Mouse (Mus musculus): ENCODE results near the gene Jmjd1c.

The Jmjd1c gene

GRCm38 (mm10) chr10:67197186-67197585 lies 101.3 kb downstream of the Jmjd1c start:
- no peak for DNase-seq

- DNase-seq, result no peak
These were observed 101.9 kb downstream of the Jmjd1c start for GRCm38 (mm10) chr10:67197829-67198228.

GRCm38 (mm10) chr10:67201769-67202168 lies 105.8 kb downstream of the Jmjd1c start:
- no peak for DNase-seq

- no peak for DNase-seq
These were observed 106.5 kb downstream of the Jmjd1c start for GRCm38 (mm10) chr10:67202470-67202869.

GRCm38 (mm10) chr10:67204652-67205407 lies 108.9 kb downstream of the Jmjd1c start:
- no peak for DNase-seq

- DNase-seq, result no peak
These were observed 112.0 kb downstream of the Jmjd1c start for GRCm38 (mm10) chr10:67207931-67208330.

- no peak for DNase-seq
These were observed 114.2 kb downstream of the Jmjd1c start for GRCm38 (mm10) chr10:67209916-67210675.

- DNase-seq, result no peak
These were observed 116.1 kb downstream of the Jmjd1c start for GRCm38 (mm10) chr10:67212031-67212430.

- no peak for DNase-seq
These were observed 117.8 kb downstream of the Jmjd1c start for GRCm38 (mm10) chr10:67213720-67214119.

GRCm38 (mm10) chr10:67215133-67215532 lies 119.2 kb downstream of the Jmjd1c start:
- DNase-seq, result no peak

GRCm38 (mm10) chr10:67216872-67217271 lies 120.9 kb downstream of the Jmjd1c start:
- no peak for DNase-seq

GRCm38 (mm10) chr10:67218873-67219565 lies 123.1 kb downstream of the Jmjd1c start:
- no peak for DNase-seq

GRCm38 (mm10) chr10:67220251-67220650 lies 124.3 kb downstream of the Jmjd1c start:
- no peak for DNase-seq

- DNase-seq, result no peak
These were observed 125.4 kb downstream of the Jmjd1c start for GRCm38 (mm10) chr10:67221284-67221683.

GRCm38 (mm10) chr10:67223942-67224341 lies 128.0 kb downstream of the Jmjd1c start:
- DNase-seq, result no peak

GRCm38 (mm10) chr10:67225528-67225927 lies 129.6 kb downstream of the Jmjd1c start:
- no peak for DNase-seq

GRCm38 (mm10) chr10:67226109-67226508 lies 130.2 kb downstream of the Jmjd1c start:
- DNase-seq, result peak; percentile 40

- DNase-seq, result no peak
These were observed 130.6 kb downstream of the Jmjd1c start for GRCm38 (mm10) chr10:67226543-67226942.

- no peak for DNase-seq
These were observed 134.5 kb downstream of the Jmjd1c start for GRCm38 (mm10) chr10:67230439-67230838.

- peak; percentile 71 for DNase-seq
These were observed 151.2 kb downstream of the Jmjd1c start for GRCm38 (mm10) chr10:67247145-67247544.

- no peak for DNase-seq
These were observed 153.6 kb downstream of the Jmjd1c start for GRCm38 (mm10) chr10:67249486-67249885.

- DNase-seq, result no peak
These were observed 154.9 kb downstream of the Jmjd1c start for GRCm38 (mm10) chr10:67250846-67251245.

GRCm38 (mm10) chr10:67252353-67252752 lies 156.4 kb downstream of the Jmjd1c start:
- DNase-seq, result no peak

GRCm38 (mm10) chr10:67253115-67253514 lies 157.2 kb downstream of the Jmjd1c start:
- no peak for DNase-seq

Data from right cerebral cortex, postnatal 14 days (tissue).